Mouse (Mus musculus) limb, embryonic 11.5 days (tissue): ENCODE results near the gene Clec2e. TPM values are rescaled to one million over a fixed set of nuclear protein-coding genes. Genes with fewer than 3 reads are reported as not detected.
"Not testable (repeated sequence)": the region's sequence is repeated elsewhere in the genome, so short reads cannot be mapped to it uniquely, and the experiment has no call there.

Experiments
- ATAC-seq: fragments of 200-750 bp; cut with Nextera tagmentation; 2 replicates; pipeline ENCODE4 v1.8.0; 2017; ENCODE audit warnings: low read depth; ENCODE audit not compliant: insufficient number of reproducible peaks, low FRiP score, low TSS enrichment
- DNase-seq: peaks from one replicate; pipeline ENCODE4 v3.0.0-alpha.2; 2015; ENCODE audit warnings: low spot score
- H3K27ac ChIP-seq: fragments of 300-500 bp; sonication (generic); replicated peaks from 2 replicates; pipeline ENCODE4 v1.5.1; 2014; ENCODE audit warnings: low read depth, mild to moderate bottlenecking, low read length
- H3K27me3 ChIP-seq: fragments of 300-500 bp; sonication (generic); 2 replicates; pipeline ENCODE4 v1.6.1; 2014; ENCODE audit warnings: mild to moderate bottlenecking, low read length, mixed read lengths; ENCODE audit not compliant: control insufficient read depth, insufficient read depth
- H3K36me3 ChIP-seq: fragments of 300-500 bp; sonication (generic); 2 replicates; pipeline ENCODE4 v1.6.1; 2014; ENCODE audit warnings: mild to moderate bottlenecking, low read length, moderate library complexity, mixed read lengths; ENCODE audit not compliant: control insufficient read depth, insufficient read depth
- H3K4me1 ChIP-seq: fragments of 300-500 bp; sonication (generic); 2 replicates; pipeline ENCODE4 v1.6.1; 2014; ENCODE audit warnings: low read length, mixed read lengths; ENCODE audit not compliant: control insufficient read depth, insufficient read depth
- H3K4me2 ChIP-seq: fragments of 300-500 bp; sonication (generic); 2 replicates; pipeline ENCODE4 v1.6.1; 2014; ENCODE audit warnings: low read depth, mild to moderate bottlenecking, moderate library complexity; ENCODE audit not compliant: severe bottlenecking
- H3K4me3 ChIP-seq: fragments of 300-500 bp; sonication (generic); 2 replicates; pipeline ENCODE4 v1.5.1; 2014; ENCODE audit warnings: low read depth, low read length
- H3K9ac ChIP-seq: fragments of 300-500 bp; sonication (generic); 2 replicates; pipeline ENCODE4 v1.6.1; 2014; ENCODE audit warnings: mild to moderate bottlenecking, low read length
- H3K9me3 ChIP-seq: fragments of 300-500 bp; sonication (generic); 2 replicates; pipeline ENCODE4 v1.6.1; 2016; ENCODE audit warnings: low read length; ENCODE audit not compliant: control insufficient read depth
- whole genome bisulfite sequencing: fragments of 180-500 bp; shearing (Covaris S2); extraction: QIAGEN DNeasy Blood & Tissue Kit; methylation state at CpG from one replicate; pipeline ENCODE4 v1.1.7; 2014; 5-methylcytosine and 5-hydroxymethylcytosine counted together
- polyA plus RNA-seq: library from polyadenylated mRNA; unstranded; fragments of >200 nt; fragmentation: Nextera tagmentation; extraction: Ambion mirVana; gene quantifications from 2 replicates; pipeline ENCODE4 v1.2.1, GENCODE M21; 2014

Gene Clec2e
- polyA plus RNA-seq = not detected in 2 replicates

DNA sequence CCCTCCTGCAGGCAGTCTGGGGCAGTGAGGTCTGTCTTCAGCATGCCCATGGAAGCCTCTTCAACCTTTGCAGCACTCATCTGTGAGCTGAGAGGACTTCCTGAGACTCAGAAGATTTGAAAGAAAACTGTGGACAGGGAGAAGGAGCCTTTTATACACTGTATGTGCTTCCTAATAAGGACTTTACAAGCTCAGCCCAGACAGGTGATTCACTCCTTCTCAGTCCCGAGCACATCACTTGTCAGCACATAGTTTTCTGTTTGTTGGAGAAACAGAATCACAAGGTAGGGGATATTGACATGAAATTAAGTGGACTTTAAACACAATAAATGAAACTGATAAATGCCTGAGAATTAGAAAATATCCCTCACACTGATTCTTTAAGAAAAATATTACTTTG lies at the start of gene Clec2e:
Clec2e (minus strand) TSS at position 120 of the 400 bp plus-strand sequence.
- H3K27me3 ChIP-seq, H3K9me3 ChIP-seq, H3K9ac ChIP-seq, H3K4me2 ChIP-seq, ATAC-seq, H3K27ac ChIP-seq, H3K36me3 ChIP-seq, DNase-seq, H3K4me1 ChIP-seq, H3K4me3 ChIP-seq: not testable (repeated sequence)
- 61% methylated on average over 1 of the region's 1 CpGs for WGBS

DNA sequence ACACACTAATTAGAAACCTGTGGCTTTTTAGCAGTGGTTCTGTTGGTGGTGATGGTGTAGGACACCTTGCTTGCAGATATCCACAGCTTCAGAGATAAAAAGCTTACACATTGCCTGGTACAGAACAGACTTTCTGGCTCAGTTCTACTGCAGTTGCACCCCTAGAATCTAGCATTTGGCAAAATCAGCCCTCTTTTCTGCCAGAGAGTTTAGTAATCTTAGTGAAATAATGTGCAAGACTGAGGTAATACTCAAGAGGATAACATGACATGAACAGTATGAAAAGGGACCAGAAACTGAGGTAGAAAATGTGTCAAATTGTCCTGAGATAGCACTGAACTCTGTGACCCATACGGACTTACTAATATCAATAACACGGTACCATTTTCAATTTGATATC lies 46.1 kb upstream of the Clec2e start:
- WGBS = 88% methylated on average over 2 of the region's 2 CpGs
- no peak overlapping the region for H3K9ac ChIP-seq
- no peak overlapping the region for H3K27ac ChIP-seq
- no peak overlapping the region for H3K4me2 ChIP-seq
- no peak overlapping the region for H3K4me3 ChIP-seq
- ATAC-seq (no peak), DNase-seq (no peak)
- H3K4me1 ChIP-seq = no peaks in the 10 kb centered on the region
- no peaks in the 10 kb centered on the region for H3K36me3 ChIP-seq
- no peaks in the 10 kb centered on the region for H3K9me3 ChIP-seq
- no peaks in the 10 kb centered on the region for H3K27me3 ChIP-seq

DNA sequence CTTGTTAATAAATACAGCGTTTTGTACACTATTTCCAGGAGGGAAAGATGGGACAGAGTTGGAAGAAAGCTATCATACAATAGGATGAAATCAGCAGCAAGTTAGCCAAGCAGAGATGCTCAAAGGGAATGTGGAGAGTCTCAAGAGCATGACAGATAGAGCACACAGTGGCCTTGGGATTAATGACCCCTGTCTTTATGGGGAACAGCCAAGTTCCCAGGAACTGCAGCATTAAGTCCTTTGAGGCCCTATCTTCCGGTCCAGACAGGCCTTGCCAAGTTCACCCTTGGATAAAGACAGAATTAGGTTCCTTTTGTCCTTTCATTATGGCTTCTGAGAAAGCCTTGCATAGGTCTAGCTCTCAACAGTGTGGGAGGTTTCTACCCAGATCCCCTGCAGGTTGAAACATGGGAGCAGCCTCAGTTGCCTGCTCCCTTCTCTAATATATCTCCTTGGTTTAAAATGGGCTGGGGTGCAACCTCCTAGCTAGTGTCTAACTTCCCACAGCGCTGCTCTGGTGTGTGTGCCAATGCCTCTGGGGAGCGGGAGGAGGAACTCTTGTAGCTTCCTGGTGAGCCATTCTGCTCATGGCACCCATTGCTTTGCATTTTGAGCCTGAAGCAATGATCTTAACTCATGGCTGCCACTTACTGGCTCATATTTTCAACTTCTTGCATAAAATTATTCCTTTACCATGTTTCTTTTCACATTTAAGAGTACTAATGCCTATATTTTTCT lies 32.1 kb upstream of the Clec2e start:
- DNase-seq = no peak
- H3K4me2 ChIP-seq = no peak overlapping the region
- no peaks in the 10 kb centered on the region for H3K4me1 ChIP-seq
- 86% methylated on average over 4 of the region's 4 CpGs for WGBS
- H3K4me3 ChIP-seq = no peak overlapping the region
- no peaks in the 10 kb centered on the region for H3K36me3 ChIP-seq
- H3K27me3 ChIP-seq = no peaks in the 10 kb centered on the region
- H3K27ac ChIP-seq = no peak overlapping the region
- no peaks in the 10 kb centered on the region for H3K9me3 ChIP-seq
- H3K9ac ChIP-seq = no peak overlapping the region
- no peak for ATAC-seq

DNA sequence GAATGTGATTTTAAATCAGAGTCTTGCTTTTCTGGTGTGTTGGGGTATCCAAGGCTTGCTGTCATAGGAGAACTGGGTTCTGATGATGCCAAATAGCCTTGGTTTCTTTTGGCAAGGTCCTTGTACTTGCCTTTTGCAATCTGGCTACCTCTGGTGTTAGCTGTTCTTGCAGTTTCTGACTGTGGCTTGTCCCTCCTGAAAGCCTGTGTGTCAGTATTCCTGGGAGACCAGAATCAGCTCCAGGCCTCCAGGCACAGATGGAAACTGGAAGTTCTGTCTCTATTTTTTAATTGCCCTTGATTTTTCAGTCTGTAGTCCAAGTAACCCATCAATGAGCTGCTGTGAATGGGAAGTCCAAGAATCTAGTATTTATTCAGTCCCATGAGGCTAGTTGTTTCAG lies 26.1 kb upstream of the Clec2e start:
- H3K27me3 ChIP-seq = no peaks in the 10 kb centered on the region
- no peak overlapping the region for H3K4me3 ChIP-seq
- DNase-seq (no peak), ATAC-seq (no peak)
- no peak overlapping the region for H3K4me2 ChIP-seq
- no peak overlapping the region for H3K27ac ChIP-seq
- H3K9ac ChIP-seq = no peak overlapping the region
- H3K4me1 ChIP-seq = no peaks in the 10 kb centered on the region
- no peaks in the 10 kb centered on the region for H3K36me3 ChIP-seq
- H3K9me3 ChIP-seq = no peaks in the 10 kb centered on the region

DNA sequence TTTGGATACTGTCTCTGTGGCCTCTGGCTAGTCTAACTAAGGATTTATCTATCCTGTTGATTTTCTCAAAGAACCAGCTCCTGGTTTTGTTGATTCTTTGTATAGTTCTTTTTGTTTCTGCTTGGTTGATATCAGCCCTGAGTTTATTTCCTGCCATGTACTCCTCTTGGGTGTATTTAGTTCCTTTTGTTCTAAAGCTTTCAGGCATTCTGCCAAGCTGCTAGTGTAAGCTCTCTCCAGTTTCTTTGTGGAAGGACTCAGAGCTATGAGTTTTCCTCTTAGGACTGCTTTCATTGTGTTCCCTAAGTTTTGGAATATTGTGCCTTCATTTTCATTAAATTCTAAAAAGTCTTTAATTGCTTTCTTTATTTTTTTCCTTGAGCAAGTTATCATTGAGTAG lies 23.8 kb upstream of the Clec2e start:
- H3K4me2 ChIP-seq, ATAC-seq: not testable (repeated sequence)

DNA sequence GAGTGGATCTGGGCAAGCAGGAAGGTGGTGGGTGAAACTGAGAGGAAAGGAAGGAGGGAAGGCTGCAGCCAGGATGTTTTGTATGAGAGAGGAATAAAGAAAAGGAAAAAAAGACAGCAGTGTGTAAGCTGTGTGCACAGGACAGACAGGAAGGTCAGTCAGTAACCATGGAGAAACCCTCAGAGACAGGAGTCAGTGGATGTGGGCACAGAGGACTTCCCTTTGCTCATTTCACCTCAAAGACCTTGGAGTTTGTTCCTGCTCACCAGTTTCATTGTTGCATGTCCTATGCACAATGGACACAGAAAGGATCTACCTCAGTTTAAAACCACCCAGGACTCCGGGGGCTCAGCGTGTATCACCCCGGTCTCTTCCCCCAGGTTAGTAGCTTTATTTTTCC lies 15.5 kb upstream of the Clec2e start:
- Histone ChIP-seq H3K27me3 (no peaks in the 10 kb centered on the region), H3K4me2 (no peak overlapping the region), H3K9ac (no peak overlapping the region), H3K27ac (no peak overlapping the region), H3K4me3 (no peak overlapping the region), H3K4me1 (no peaks in the 10 kb centered on the region), H3K9me3 (no peaks in the 10 kb centered on the region), H3K36me3 (no peaks in the 10 kb centered on the region)
- DNase-seq (no peak), ATAC-seq (no peak)
- 99% methylated on average over 3 of the region's 3 CpGs for WGBS

More for the DNA sequence above, 23.8 kb upstream of the Clec2e start:
- not testable (repeated sequence) for H3K36me3 ChIP-seq, DNase-seq, H3K27ac ChIP-seq, H3K4me3 ChIP-seq, H3K27me3 ChIP-seq, H3K9me3 ChIP-seq, H3K9ac ChIP-seq, H3K4me1 ChIP-seq

DNA sequence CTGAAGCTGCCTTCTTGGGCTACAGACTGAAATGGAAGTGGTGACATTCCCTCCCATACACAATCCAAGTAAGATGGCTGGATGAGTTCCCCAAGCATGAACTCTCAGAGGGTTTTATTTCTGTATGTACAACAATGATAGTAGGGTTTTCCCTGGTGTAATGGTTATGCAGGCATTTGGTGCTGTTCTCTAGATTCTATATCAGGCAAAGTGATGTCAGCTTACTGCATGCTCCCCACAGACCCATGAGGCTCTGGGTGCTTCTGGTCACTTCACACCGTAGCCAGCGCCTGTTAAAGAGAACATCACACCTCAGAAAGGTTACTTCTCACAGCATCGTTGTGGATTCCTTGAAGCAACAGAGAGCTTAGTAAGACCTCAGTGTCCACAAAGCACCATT lies 13.5 kb upstream of the Clec2e start:
- WGBS = 82% methylated on average over 3 of the region's 3 CpGs
- not testable (repeated sequence) for H3K27me3 ChIP-seq, H3K36me3 ChIP-seq, H3K4me2 ChIP-seq, H3K27ac ChIP-seq, ATAC-seq, H3K9ac ChIP-seq, DNase-seq, H3K4me1 ChIP-seq, H3K9me3 ChIP-seq, H3K4me3 ChIP-seq

DNA sequence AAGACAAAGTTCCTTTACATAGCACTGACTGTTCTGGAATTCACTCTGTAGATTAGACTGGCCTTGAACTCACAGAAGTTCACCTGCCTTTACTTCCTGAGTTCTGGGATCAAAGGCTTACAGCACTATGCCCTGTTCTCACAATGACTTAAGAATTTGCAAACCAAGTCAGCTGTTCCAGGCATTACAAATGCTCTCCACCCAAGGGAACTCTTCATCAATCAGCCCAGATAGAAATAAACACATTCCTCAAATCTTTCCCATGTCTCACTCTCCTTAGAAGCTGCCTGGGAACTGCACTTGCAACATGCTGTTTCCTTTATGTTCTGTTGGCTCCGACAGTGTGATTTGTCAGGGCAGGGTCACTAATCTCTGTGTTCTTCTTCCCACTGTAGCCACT lies 13.1 kb upstream of the Clec2e start:
- no peak overlapping the region for H3K4me2 ChIP-seq
- no peaks in the 10 kb centered on the region for H3K9me3 ChIP-seq
- no peak for DNase-seq
- WGBS = 64% methylated on average over 1 of the region's 1 CpGs
- no peaks in the 10 kb centered on the region for H3K4me1 ChIP-seq
- H3K27me3 ChIP-seq = no peaks in the 10 kb centered on the region
- no peak overlapping the region for H3K27ac ChIP-seq
- H3K36me3 ChIP-seq = no peaks in the 10 kb centered on the region
- H3K9ac ChIP-seq = no peak overlapping the region
- no peak overlapping the region for H3K4me3 ChIP-seq
- no peak for ATAC-seq
